Mouse (Mus musculus) adrenal gland, adult 18-20 months (tissue): ENCODE data around the gene Espl1. TPM values are rescaled to one million over a fixed set of nuclear protein-coding genes. Genes with fewer than 3 reads are reported as not detected.

Experiments
- DNase-seq, 2 experiments: peaks; one replicate each; pipeline ENCODE4 v3.0.0; 2021 to 2022; ENCODE audit warnings: low spot score in 2 of 2
- total RNA-seq, 2 experiments: library from RNA; stranded (reverse); gene quantifications; 1 replicate in 1 of 2; 2 replicates in 1 of 2; pipeline ENCODE4 v1.2.3; 2021

Gene Espl1
- total RNA-seq, 2 experiments from 2014 or later, result 1.3 to 1.9 TPM

DNA sequence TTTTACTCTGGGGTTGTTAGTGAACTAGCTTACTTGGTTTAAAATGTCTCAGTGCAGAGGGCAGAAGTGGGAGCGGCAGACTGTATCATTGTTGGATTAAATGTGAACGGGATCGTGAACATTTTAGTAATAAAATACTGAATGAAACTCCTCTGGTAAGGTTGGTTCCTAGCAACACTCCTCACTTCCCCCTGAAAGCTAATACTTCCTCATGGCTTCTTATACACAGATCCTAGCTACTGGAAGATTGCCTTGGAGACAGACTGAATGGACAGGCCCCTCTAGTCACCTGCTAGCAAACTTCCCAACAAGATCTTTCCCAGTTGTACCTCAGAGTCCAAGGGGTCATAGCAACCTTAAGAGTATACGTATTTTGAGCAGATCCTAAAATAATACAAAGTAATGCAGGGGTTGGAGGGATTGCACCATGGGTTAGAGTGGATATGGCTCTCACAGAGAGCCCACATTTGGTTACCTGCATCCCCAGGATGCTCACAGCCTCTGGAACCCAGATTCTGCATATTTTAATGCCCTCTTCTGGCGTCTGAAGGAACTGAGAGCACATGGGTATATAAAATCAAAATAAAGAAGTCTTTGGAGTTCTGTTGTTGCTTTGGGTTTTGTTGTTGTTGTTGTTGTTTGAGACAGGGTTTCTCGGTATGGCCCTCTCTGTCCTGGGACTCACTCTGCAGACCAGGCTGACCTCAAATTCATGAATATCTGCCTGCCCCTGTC, 21.9 kb upstream of the Espl1 start:
- DNase-seq, result no peak

DNA sequence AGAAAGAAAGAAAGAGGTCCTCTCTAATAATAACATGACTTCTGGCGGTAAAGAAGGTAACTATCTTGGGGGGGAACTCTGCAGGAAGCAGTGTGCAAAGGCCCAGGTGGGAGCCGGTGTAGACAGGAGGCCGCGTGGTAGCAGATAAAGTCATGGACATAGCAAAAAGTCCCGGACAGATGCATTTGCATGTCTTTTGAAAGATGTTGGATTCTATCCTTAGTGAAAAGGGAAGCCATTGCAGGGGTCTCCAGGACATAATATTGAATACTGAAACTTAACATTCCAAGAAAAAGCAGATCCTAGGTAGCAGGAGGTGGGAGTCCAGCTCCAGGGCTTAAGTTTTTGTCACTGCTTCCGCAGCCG, 17.4 kb upstream of the Espl1 start:
- no peak for DNase-seq

DNA sequence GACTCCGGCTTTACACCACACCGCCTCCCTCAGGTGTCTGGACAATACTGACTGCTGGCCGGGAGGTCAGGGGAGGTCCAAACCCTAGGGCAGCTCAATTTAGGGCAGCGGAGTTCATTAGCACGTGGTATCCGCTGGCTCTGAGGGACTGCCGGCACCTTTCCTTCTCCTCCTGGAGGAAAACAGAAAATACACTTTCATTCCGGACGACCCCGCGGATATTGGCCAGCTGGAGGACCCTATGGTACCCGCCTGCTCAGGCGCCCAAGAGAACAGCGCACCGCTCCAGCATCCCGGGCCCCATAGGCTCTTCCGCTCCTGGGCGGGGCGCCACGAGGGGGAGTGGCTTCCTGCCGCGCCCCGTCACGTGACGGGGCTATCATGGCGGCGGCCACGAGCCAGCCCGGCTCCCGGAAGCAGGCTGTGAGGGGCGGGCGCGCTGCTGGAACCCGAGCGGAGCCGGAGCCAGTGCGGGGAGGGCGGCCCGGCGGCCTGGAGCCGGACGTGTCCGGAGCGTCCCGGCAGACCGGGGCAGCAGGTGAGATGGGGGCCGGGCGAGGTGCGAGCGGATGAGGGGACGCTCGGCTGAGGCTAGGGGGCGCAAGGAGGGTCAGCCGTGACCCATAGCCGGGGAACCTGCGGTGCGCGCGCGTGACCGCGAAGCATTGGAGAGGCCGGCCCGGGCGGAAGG, 16.8 kb upstream of the Espl1 start, which contains the start of gene Mfsd5:
Gene Mfsd5 (plus strand): TSS at position 363 of the 691 bp plus-strand sequence.
- peak; percentile 83 to 86 for DNase-seq

DNA sequence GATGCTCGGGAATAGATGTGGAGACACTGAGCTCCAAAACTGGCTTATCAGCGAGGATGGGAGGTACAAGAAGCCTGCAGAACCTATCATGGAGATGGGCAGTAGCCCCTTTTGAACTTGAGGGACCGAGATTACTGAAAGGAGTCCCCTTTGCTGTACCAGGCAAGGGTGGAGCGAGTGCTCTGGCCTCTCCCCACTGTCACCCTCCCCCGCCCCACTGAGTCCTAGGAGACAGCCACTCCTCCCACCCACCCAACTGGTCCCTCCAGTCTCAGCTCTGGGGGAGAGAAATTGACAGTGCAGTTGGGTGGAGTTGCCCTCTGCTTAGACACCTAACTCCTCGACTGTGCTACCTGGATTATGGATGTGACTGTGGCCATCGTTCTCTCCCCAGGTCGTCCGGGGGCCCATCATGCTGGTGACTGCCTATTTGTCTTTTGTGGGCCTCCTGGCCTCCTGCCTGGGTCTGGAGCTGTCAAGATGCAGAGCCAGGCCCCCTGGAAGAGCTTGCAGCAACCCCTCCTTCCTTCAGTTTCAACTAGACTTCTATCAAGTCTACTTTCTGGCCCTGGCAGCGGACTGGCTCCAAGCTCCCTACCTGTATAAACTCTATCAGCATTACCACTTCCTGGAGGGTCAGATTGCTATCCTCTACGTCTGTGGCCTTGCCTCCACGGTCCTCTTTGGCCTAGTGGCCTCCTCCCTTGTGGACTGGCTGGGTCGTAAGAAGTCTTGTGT, 16.1 kb upstream of the Espl1 start:
- no peak for DNase-seq

DNA sequence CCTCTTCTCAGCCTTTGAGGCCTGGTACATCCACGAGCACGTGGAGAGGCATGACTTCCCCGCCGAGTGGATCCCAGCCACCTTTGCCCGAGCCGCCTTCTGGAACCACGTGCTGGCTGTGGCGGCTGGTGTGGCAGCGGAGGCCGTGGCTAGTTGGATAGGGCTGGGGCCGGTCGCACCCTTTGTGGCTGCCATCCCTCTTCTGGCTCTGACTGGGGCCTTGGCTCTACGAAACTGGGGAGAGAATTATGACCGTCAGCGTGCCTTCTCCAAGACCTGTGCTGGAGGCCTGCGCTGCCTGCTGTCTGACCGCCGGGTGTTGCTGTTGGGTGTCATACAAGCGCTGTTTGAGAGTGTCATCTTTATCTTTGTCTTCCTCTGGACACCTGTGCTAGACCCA, 15.4 kb upstream of the Espl1 start:
- DNase-seq, result no peak

- no peak for DNase-seq
These were observed 13.4 kb upstream of the Espl1 start for GRCm38 (mm10) chr15:102282463-102283292.

- DNase-seq, result no peak
These were observed 12.4 kb upstream of the Espl1 start for GRCm38 (mm10) chr15:102283648-102284047.

- no peak for DNase-seq
These were observed 8.7 kb upstream of the Espl1 start for GRCm38 (mm10) chr15:102287395-102287794.

DNA sequence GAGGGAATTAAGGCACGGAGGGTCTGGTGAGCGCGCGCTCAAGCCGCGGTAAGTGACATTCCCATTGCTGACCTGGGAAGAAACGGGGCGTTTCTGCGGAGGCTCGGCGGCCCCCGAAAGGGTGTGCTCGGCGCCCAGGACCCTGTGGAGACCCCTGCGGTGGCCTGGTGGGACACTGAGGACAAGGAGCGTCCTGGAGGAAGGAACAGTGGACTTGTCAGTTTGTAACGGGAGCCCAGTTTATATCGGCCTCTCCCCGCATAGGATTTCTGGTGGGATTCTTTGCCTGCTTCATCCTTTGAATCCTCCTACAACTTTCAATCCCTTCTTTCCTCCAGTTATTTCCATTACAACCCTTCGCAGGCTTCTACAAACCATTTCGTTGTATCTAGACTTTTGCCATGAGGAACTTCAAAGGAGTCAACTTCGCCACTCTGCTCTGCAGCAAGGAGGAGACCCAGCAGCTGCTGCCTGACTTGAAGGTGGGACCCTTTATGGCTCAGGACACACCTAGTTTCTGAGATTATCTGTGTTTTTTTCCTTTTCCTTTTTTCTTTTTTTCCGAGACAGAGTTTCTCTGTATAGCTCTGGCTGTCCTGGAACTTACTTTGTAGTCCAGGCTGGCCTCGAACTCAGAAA, 421 bp downstream of the Espl1 start:
- DNase-seq, result no peak

DNA sequence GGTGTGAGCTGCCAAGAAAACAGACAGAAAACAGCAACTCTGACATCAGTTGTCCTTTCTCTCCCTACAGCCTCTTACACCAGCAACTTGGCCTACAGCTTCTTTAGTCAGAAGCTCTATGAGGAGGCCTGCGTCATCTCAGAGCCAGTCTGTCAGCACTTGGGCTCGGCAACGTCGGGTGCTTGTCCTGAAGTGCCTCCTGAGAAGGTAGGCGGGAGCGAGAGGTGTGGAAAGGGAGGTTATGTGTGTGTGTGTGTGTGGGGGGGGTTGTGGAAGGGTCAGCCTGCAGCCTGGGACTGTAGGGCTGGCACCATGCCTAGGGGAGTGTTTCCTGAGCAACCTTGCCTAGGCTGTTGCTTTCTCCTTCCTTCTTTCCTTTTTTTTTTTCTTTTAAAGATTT, 6.5 kb downstream of the Espl1 start:
- no peak for DNase-seq

DNA sequence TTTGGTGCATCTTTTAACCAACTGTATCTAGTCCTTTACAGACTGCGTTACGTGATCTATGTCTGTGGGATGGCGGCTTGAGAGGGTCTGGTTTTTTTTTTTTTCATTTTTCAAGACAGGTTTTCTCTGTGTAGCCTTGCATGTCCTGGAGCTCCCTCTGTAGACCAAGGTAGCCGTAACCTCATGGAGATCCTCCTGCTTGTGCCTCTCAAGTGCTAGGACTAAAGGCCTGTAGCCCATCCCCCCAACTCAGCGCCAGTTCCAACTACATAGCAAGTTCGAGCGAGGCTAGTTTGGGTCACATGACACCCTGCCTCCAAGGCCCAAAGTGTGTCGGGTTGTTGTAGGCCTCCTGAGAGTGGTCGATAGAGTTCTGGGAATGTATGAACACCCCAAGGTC, 12.7 kb downstream of the Espl1 start:
- no peak for DNase-seq

DNA sequence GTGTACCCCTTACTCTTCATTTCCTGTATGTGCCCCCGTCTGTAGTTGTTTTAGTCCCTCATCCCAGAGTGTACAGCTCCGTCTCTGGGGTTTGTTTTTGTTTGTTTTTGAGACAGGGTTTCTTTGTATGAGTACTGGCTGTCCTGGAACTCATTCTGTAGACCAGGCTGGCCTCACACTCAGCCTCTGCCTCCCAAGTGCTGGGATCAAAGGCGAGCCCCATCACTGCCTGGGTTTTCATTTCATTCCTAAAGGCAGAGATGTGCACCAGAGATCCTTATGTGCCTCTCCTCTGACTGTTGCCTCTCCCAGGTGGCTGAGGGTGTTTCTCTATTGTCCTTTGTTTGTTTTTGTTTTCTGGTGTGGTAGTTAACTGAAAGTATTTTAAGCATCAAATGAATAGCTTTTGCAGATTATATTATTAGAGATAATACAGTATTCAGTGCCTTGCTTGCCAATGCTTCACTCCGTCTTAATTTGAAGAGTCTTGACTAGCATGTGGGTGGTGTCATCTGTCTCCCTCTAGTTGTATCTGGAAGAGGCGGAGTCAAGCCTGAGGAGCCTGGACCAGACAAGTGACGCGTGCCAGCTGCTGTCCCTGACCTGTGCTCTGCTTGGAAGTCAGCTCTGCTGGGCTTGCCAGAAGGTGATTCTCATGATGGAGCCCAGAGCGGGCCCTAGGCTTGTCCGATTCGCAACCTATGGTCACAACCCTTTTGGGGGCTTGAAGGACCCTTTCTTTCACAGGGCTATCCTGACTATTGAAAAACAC, 14.2 kb downstream of the Espl1 start:
- DNase-seq, result peak; percentile 38 to 40

DNA sequence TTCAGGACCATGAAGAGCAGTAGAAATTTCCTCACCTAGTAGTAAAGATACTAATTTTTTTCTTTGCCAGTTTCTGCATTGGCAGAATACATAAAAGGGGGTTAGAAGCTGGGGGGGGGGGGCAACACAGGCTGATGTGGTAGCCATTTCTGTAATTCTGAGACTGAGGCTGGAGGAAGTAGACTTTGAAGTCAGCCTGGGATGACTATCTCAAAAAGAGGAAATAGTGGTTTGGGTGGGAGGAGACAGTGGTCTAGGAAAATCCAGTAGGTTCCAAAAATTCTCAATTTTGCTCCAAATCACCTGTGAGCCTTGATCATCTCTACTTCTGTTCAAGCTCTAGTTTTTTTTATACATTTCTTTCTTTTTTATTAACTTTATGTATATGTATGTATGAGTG, 15.4 kb downstream of the Espl1 start:
- DNase-seq, result no peak

DNA sequence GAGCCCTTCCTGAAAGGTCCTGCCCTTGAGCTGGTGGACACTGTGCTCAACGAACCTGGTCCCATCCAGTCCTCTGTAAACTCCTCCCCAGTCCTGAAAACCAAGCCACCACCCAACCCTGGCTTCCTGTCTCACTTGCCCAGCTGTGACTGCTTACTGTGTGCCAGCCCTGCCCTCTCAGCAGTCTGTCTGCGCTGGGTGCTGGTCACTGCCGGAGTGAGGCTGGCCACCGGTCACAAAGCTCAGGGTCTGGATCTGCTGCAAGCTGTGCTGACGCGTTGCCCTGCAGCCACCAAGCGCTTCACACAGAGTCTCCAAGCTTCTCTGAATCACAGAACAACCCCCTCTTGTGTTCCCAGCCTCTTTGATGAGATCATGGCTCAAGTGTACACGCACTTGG, 19.2 kb downstream of the Espl1 start:
- DNase-seq, result no peak

DNA sequence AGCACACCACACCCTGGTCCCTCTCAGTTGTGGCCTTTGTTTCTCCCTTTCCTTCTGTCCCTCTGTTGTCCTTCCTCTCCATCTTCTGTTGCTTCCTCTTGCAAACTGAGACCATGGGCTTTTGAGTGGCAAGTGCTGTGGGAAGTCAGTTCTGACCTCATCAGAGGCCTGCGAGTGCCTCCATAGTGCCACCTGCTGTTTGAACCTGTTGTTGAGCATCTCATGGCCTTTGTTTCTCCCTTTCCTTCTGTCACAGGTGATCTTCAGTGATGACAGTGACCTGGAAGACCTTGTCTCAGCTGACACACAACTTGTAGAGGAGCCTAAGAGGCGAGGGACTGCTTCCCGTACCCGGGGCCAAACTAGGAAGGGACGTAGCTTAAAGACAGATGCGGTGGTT, 20.2 kb downstream of the Espl1 start:
- DNase-seq, result peak; percentile 46 to 57

DNA sequence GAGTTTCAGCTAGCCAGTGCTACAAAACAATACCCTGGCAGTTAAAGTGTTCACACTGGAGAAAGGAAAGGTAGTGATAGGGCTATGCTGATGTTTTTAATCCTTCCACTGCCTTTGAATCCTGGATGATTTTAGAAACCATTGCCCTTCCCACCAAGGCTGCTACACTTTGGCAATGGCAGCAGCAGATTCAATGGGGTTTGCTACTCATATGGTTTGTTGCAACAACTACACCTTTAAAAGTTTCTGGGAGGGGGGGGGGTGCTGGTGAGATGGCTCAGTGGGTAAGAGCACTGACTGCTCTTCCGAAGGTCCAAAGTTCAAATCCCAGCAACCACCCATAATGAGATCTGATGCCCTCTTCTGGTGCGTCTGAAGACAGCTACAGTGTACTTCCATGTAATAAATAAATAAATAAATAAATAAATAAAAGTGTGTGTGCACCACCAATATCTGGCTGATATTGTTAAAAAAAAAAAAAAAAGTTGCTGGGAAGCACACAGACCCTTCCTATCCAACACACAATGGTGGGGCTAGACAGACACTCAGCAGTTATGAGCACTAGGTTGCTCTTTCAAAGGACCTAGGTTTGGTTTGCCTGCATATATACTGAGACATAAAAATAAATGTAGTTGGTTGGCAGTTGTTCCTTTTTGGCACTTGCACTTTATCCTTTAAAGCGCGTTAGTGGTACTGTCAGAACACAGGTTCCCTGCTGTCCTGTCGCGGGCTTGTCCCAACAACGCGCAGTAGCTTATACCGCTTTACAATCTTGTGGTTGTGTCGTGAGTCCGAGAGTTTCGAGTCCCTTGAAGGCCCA, 28.8 kb downstream of the Espl1 start:
- no peak for DNase-seq

- peak; percentile 78 to 79 for DNase-seq
These were observed 30.0 kb downstream of the Espl1 start, which contains the start of gene Pfdn5 for GRCm38 (mm10) chr15:102326022-102326576. Gene Pfdn5 (plus strand): TSS chr15:102326116.

- DNase-seq, result no peak
These were observed 30.8 kb downstream of the Espl1 start for GRCm38 (mm10) chr15:102326892-102327291.

DNA sequence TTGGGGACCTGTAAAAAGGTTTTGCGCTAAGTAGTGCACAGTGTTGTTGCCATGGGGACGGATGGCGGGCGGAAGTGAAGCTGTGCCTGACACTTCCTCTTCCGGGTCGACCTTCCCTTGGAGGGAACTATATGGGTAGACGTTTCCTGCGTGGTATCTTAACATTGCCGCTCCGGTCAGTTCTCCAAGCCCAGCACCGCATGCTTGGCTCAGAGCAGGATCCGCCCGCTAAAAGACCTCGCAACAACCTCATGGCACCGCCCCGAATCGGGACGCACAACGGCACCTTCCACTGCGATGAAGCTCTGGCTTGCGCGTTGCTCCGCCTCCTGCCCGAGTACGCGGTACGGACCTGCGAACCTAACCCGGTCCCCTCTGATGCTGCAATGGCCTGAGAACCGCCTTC, 35.5 kb downstream of the Espl1 start, which contains the start of gene Myg1:
Gene Myg1 (plus strand): TSS at position 100 of the 406 bp plus-strand sequence.
- peak; percentile 66 to 72 for DNase-seq
